Mouse (Mus musculus): ENCODE measurements at regions not wholly inside any gene's neighbourhood (a gene's known extent, or its start where the extent isn't known, plus 50 kb on each side); places are given as distances from the start of the nearest gene placed in this dataset.

DNA sequence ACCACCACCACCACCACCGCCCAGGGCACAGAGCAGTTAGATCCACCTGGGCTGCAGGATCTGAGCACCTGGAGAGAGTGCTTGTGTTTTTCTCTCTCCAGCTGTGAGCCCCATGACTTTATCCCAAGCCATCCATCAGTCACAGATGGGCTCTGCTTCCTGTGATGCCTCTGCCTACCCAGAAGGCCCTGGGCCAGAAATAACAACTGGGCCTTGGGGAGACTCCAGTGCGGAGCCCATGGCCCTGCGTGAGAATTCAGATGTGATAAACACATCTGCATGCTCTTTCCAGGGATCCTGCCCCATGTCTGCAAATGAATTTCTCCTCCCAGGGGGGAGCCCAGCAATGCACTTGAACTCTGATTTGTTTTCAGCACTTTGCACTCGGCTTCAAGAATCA, 235.6 kb downstream of the Tshz3 start:
- no peak for TF ChIP-seq CTCF (IDR thresholded peaks at IDR 0.05; ENCODE audit: low read depth, low read length)
- TF ChIP-seq POLR2A (IDR thresholded peaks at IDR 0.05; ENCODE audit: extremely low read depth, insufficient read depth, low read length), result no peak

All from liver, adult 2 months (tissue).